Mouse (Mus musculus) liver, embryonic 14.5 days (tissue): ENCODE results near the gene Exoc6b. TPM values are rescaled to one million over a fixed set of nuclear protein-coding genes. Genes with fewer than 3 reads are reported as not detected.

Source experiments
- ATAC-seq: fragments of 200-750 bp; cut with Nextera tagmentation; 2 replicates; pipeline ENCODE4 v1.8.0; 2017; ENCODE audit warnings: moderate number of reproducible peaks, mild to moderate bottlenecking, moderate library complexity; ENCODE audit not compliant: insufficient read depth
- DNase-seq, 3 experiments: peaks; one replicate each; pipeline ENCODE4 v3.0.0-alpha.2; 2012 to 2013; ENCODE audit warnings: low read depth in 3 of 3, low spot score in 3 of 3
- H3K27ac ChIP-seq: fragments of 300-500 bp; sonication (generic); 2 replicates; pipeline ENCODE4 v1.5.1; 2014; ENCODE audit warnings: moderate library complexity, mild to moderate bottlenecking, control low read depth, inconsistent platforms
- H3K27me3 ChIP-seq: fragments of 300-500 bp; sonication (generic); 2 replicates; pipeline ENCODE4 v1.6.1; 2014; ENCODE audit warnings: mild to moderate bottlenecking, low read length, moderate library complexity; ENCODE audit not compliant: control insufficient read depth, insufficient read depth
- H3K36me3 ChIP-seq: fragments of 300-500 bp; sonication (generic); replicated peaks from 2 replicates; pipeline ENCODE4 v1.6.1; 2014; ENCODE audit warnings: low read depth; ENCODE audit not compliant: control insufficient read depth, insufficient read depth
- H3K4me1 ChIP-seq, 2 experiments: fragments of 200-500 bp in 1 of 2; fragments of 300-500 bp in 1 of 2; sonication (generic) in 1 of 2; replicated peaks; 2 replicates each; pipeline ENCODE4 v1.6.1; 2012 to 2014; ENCODE audit warnings: antibody characterized with exemption in 1 of 2, inconsistent platforms in 1 of 2, low read length in 1 of 2; ENCODE audit not compliant: control insufficient read depth in 2 of 2, insufficient read depth in 2 of 2
- H3K4me2 ChIP-seq: fragments of 300-500 bp; sonication (generic); 2 replicates; pipeline ENCODE4 v1.6.1; 2014; ENCODE audit warnings: low read depth, mild to moderate bottlenecking, control low read depth, moderate library complexity
- H3K4me3 ChIP-seq, 2 experiments: fragments of 200-500 bp in 1 of 2; fragments of 300-500 bp in 1 of 2; sonication (generic) in 1 of 2; 2 replicates each; pipeline ENCODE4 v1.5.1; 2012 to 2014; ENCODE audit warnings: low read depth in 2 of 2, low read length in 2 of 2, mild to moderate bottlenecking in 2 of 2, control low read depth in 1 of 2, inconsistent platforms in 1 of 2, moderate library complexity in 1 of 2; ENCODE audit not compliant: insufficient read depth in 1 of 2
- H3K9ac ChIP-seq: fragments of 300-500 bp; sonication (generic); replicated peaks from 2 replicates; pipeline ENCODE4 v1.6.1; 2014; ENCODE audit warnings: mild to moderate bottlenecking, control low read depth, moderate library complexity
- H3K9me3 ChIP-seq: fragments of 300-500 bp; sonication (generic); 2 replicates; pipeline ENCODE4 v1.6.1; 2016; ENCODE audit warnings: low read length, mixed read lengths; ENCODE audit not compliant: control insufficient read depth
- CTCF ChIP-seq: IDR thresholded peaks from 2 replicates; pipeline ENCODE4 v1.5.1; 2016; ENCODE audit warnings: antibody characterized with exemption, low read depth, control low read depth
- EP300 ChIP-seq: IDR thresholded peaks from 2 replicates; pipeline ENCODE4 v1.6.1; 2016; ENCODE audit warnings: antibody characterized with exemption, low read depth
- WGBS: fragments of 180-500 bp; shearing (Covaris S2); extraction: QIAGEN DNeasy Blood & Tissue Kit; methylation state at CpG from one replicate; pipeline ENCODE4 v1.1.7; 2014; ENCODE audit not compliant: insufficient replicate concordance; 5-methylcytosine and 5-hydroxymethylcytosine counted together
- polyA plus RNA-seq, 2 experiments: library from polyadenylated mRNA; depleted of rRNA in 1 of 2; stranded (reverse) in 1 of 2; unstranded in 1 of 2; fragments of >200 nt; fragmentation: Nextera tagmentation in 1 of 2; extraction: Ambion mirVana in 1 of 2; gene quantifications; 2 replicates each; pipeline versions ENCODE4 v1.2.1 to v1.2.3; 2012 to 2014

The Exoc6b gene
- polyA plus RNA-seq, 2 experiments = 1.0 to 2.9 TPM

GRCm38 (mm10) chr6:84912434-84912833 lies 156.9 kb downstream of the Exoc6b start:
- TF ChIP-seq EP300 (no peak), CTCF (peak; percentile 58; the same call in 1 of the 2 replicates)
- Histone ChIP-seq H3K9me3 (no peaks in the 10 kb centered on the region), H3K27ac (no peak overlapping the region), H3K36me3 (no peaks in the 10 kb centered on the region), H3K4me3 (no peak overlapping the region), H3K4me2 (no peak overlapping the region), H3K4me1 (no peaks in the 10 kb centered on the region), H3K9ac (no peak overlapping the region), H3K27me3 (no peaks in the 10 kb centered on the region)
- WGBS = 3% methylated on average over 2 of the region's 2 CpGs
- ATAC-seq (no peak), DNase-seq (peak in 2 of 3 experiments; percentile 14 to 36)

GRCm38 (mm10) chr6:84899002-84899774 lies 170.1 kb downstream of the Exoc6b start:
- 64% methylated on average over 4 of the region's 4 CpGs for WGBS
- no peak for DNase-seq
- no peaks in the 10 kb centered on the region for H3K9me3 ChIP-seq
- no peaks in the 10 kb centered on the region for H3K4me1 ChIP-seq
- H3K27me3 ChIP-seq = no peaks in the 10 kb centered on the region
- H3K4me2 ChIP-seq = no peak overlapping the region
- no peak overlapping the region for H3K4me3 ChIP-seq
- H3K27ac ChIP-seq = no peak overlapping the region
- H3K9ac ChIP-seq = no peak overlapping the region
- H3K36me3 ChIP-seq = no peaks in the 10 kb centered on the region
- TF ChIP-seq EP300 (no peak), CTCF (no peak)
- ATAC-seq = no peak

- Histone ChIP-seq H3K36me3 (no peaks in the 10 kb centered on the region), H3K27me3 (no peaks in the 10 kb centered on the region), H3K9me3 (no peaks in the 10 kb centered on the region), H3K4me1 (peaks cover 0 to 3% of the 10 kb centered on the region in 2 experiments; a peak in 1 of 4 replicates), H3K4me3 (no peak overlapping the region), H3K9ac (no peak overlapping the region), H3K4me2 (no peak overlapping the region), H3K27ac (no peak overlapping the region)
- ATAC-seq (no peak), DNase-seq (no peak)
- no peak for TF ChIP-seq EP300
- no peak for TF ChIP-seq CTCF
Measured at GRCm38 (mm10) chr6:84893773-84894095, 175.6 kb downstream of the Exoc6b start.

GRCm38 (mm10) chr6:84892926-84893772 lies 176.2 kb downstream of the Exoc6b start:
- Histone ChIP-seq H3K9me3 (no peaks in the 10 kb centered on the region), H3K4me3 (no peak overlapping the region), H3K9ac (no peak overlapping the region), H3K4me2 (no peak overlapping the region), H3K4me1 (peaks cover 3 to 4% of the 10 kb centered on the region in 2 experiments; a peak in 2 of 4 replicates), H3K27ac (no peak overlapping the region), H3K27me3 (no peaks in the 10 kb centered on the region), H3K36me3 (no peaks in the 10 kb centered on the region)
- no peak for ATAC-seq
- 20% methylated on average over 5 of the region's 5 CpGs for whole genome bisulfite sequencing
- no peak for DNase-seq
- TF ChIP-seq EP300 (no peak), CTCF (no peak)

GRCm38 (mm10) chr6:84886551-84886950 lies 182.8 kb downstream of the Exoc6b start:
- Histone ChIP-seq H3K4me1 (peaks cover 34 to 35% of the 10 kb centered on the region in 2 experiments), H3K9me3 (no peaks in the 10 kb centered on the region), H3K9ac (no peak overlapping the region), H3K27me3 (no peaks in the 10 kb centered on the region), H3K4me3 (no peak overlapping the region), H3K27ac (no peak overlapping the region), H3K36me3 (no peaks in the 10 kb centered on the region), H3K4me2 (no peak overlapping the region)
- 42% methylated on average over 3 of the region's 3 CpGs for WGBS
- ATAC-seq (no peak), DNase-seq (no peak)
- TF ChIP-seq CTCF (no peak), EP300 (no peak)
